Comparison of ENCODE assay signal across 21 mouse cellular contexts in the genomic region with DNA sequence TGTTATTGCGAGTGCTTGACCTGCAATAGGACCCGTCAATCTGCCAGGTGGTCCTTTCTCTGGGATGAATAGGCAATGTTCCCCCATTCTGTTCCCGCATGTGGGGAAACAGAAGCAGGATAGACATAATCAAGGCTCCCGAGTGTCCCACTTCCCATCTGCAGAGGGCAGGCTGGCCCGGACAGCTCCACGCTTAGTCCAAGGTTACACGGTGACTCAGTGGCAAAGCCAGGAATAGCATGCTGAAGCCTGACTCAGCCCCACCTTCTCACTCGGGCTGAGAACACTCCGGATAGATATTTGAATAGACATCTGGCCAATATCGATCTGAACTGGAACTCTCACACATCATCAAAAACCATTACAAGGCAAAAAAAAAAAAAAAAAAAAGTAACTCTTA. TPM values are rescaled to one million over a fixed set of nuclear protein-coding genes. Genes with fewer than 3 reads are reported as not detected.
DNase-seq lines count a peak whose midpoint lies in the region; ATAC-seq and TF ChIP-seq lines count a peak whose summit lies in the region.
"Had no signal": no experiment of that assay in that cellular context is flagged by ENCODE, and none has a peak within 500 bp of the region (broad histone marks: within the 10 kb centered on the region; RNA-seq: fewer than 3 reads in every experiment).

No protein-coding gene starts in this region.

- H3K4me2 ChIP-seq in intestine, postnatal 0 days (replicated peaks; ENCODE audit: low read depth): no peak overlapping the region
- H3K4me2 ChIP-seq in intestine, embryonic 16.5 days (ENCODE audit: low read depth, low read length): no peak overlapping the region
- no peak overlapping the region for H3K4me2 ChIP-seq in midbrain, embryonic 11.5 days
- no peak overlapping the region for H3K4me2 ChIP-seq in midbrain, embryonic 15.5 days
- H3K4me2 ChIP-seq: embryonic facial prominence, embryonic 12.5 days; hindbrain, embryonic 12.5 days; lung, embryonic 14.5 days; neural tube, embryonic 15.5 days; stomach, embryonic 15.5 days had no signal

- ATAC-seq in intestine, postnatal 0 days: no peak
- ATAC-seq in intestine, embryonic 16.5 days: no peak
- no peak for ATAC-seq in midbrain, embryonic 11.5 days (ENCODE audit: low FRiP score)
- ATAC-seq in midbrain, embryonic 15.5 days (replicated peaks): no peak
- ATAC-seq: CD4-positive, CD25-positive, alpha-beta regulatory T cell, adult 4 months had no signal

- no peaks in the 10 kb centered on the region for H3K27me3 ChIP-seq in intestine, postnatal 0 days (replicated peaks; ENCODE audit: control insufficient read depth, insufficient read depth, low read length)
- H3K27me3 ChIP-seq in intestine, embryonic 16.5 days (replicated peaks; ENCODE audit: control insufficient read depth, insufficient read depth, low read length): no peaks in the 10 kb centered on the region
- no peaks in the 10 kb centered on the region for H3K27me3 ChIP-seq in midbrain, embryonic 11.5 days (ENCODE audit: control insufficient read depth, insufficient read depth, low read length)
- no peaks in the 10 kb centered on the region for H3K27me3 ChIP-seq in midbrain, embryonic 15.5 days (replicated peaks)
- H3K27me3 ChIP-seq: embryonic facial prominence, embryonic 12.5 days; hindbrain, embryonic 12.5 days; neural tube, embryonic 15.5 days; stomach, embryonic 15.5 days had no signal

- no peak overlapping the region for H3K9ac ChIP-seq in intestine, postnatal 0 days (ENCODE audit: low read depth, low read length)
- H3K9ac ChIP-seq in intestine, embryonic 16.5 days (ENCODE audit: low read depth, low read length): no peak overlapping the region
- H3K9ac ChIP-seq in midbrain, embryonic 11.5 days (ENCODE audit: low read length): no peak overlapping the region
- no peak overlapping the region for H3K9ac ChIP-seq in midbrain, embryonic 15.5 days
- H3K9ac ChIP-seq: embryonic facial prominence, embryonic 12.5 days; hindbrain, embryonic 12.5 days; lung, embryonic 14.5 days; neural tube, embryonic 15.5 days; stomach, embryonic 15.5 days had no signal

- no peaks in the 10 kb centered on the region; the same call in 1 of the 2 replicates for H3K4me1 ChIP-seq in intestine, postnatal 0 days (replicated peaks; ENCODE audit: control insufficient read depth, insufficient read depth, low read length)
- H3K4me1 ChIP-seq in intestine, embryonic 16.5 days (ENCODE audit: control insufficient read depth, insufficient read depth, low read length): peaks cover 2% of the 10 kb centered on the region; the same call in 1 of the 2 replicates
- no peaks in the 10 kb centered on the region; the same call in none of the 2 replicates for H3K4me1 ChIP-seq in midbrain, embryonic 11.5 days (ENCODE audit: control insufficient read depth, insufficient read depth, low read length)
- peaks cover 9% of the 10 kb centered on the region for H3K4me1 ChIP-seq in midbrain, embryonic 15.5 days

- WGBS in intestine, postnatal 0 days: 88% methylated on average over 10 of the region's 10 CpGs
- WGBS in intestine, embryonic 16.5 days: 85% methylated on average over 10 of the region's 10 CpGs
- WGBS in midbrain, embryonic 11.5 days: 89% methylated on average over 10 of the region's 10 CpGs
- 89% methylated on average over 10 of the region's 10 CpGs for WGBS in midbrain, embryonic 15.5 days

- peak; percentile 67 for DNase-seq in midbrain, embryonic 11.5 days (ENCODE audit: low spot score, missing footprints)
- DNase-seq in adrenal gland, postnatal 36 days: peak; percentile 76 to 83
- DNase-seq in embryo, embryonic 9.5 days (ENCODE audit: extremely low spot score): no peak
- no peak for DNase-seq in spleen, postnatal 4 days (ENCODE audit: low spot score in 2 of 2)
- DNase-seq: cerebellum, adult 11-12 months; cerebellum, postnatal 10 days; gastrocnemius, postnatal 36 days; kidney, adult 18-20 months; kidney, postnatal 10 days; lung, embryonic 14.5 days; thymus, adult 2 months; thymus, postnatal 4 days had no signal

- no peak overlapping the region for H3K4me3 ChIP-seq in intestine, postnatal 0 days (ENCODE audit: low read depth, low read length)
- H3K4me3 ChIP-seq in intestine, embryonic 16.5 days (ENCODE audit: low read length): no peak overlapping the region
- no peak overlapping the region for H3K4me3 ChIP-seq in midbrain, embryonic 11.5 days (ENCODE audit: low read depth, low read length)
- no peak overlapping the region for H3K4me3 ChIP-seq in midbrain, embryonic 15.5 days
- H3K4me3 ChIP-seq: embryonic facial prominence, embryonic 12.5 days; hindbrain, embryonic 12.5 days; midbrain, embryonic 10.5 days; neural tube, embryonic 15.5 days; stomach, embryonic 15.5 days had no signal

- no peak overlapping the region for H3K27ac ChIP-seq in intestine, postnatal 0 days (ENCODE audit: low read depth, low read length)
- H3K27ac ChIP-seq in intestine, embryonic 16.5 days (ENCODE audit: low read length): no peak overlapping the region
- no peak overlapping the region for H3K27ac ChIP-seq in midbrain, embryonic 11.5 days (ENCODE audit: low read depth, low read length)
- no peak overlapping the region for H3K27ac ChIP-seq in midbrain, embryonic 15.5 days
- H3K27ac ChIP-seq: embryonic facial prominence, embryonic 12.5 days; hindbrain, embryonic 12.5 days; midbrain, embryonic 10.5 days; neural tube, embryonic 15.5 days had no signal

- no peaks in the 10 kb centered on the region for H3K9me3 ChIP-seq in intestine, postnatal 0 days (ENCODE audit: control insufficient read depth)
- no peaks in the 10 kb centered on the region for H3K9me3 ChIP-seq in intestine, embryonic 16.5 days (ENCODE audit: control insufficient read depth, low read length)
- no peaks in the 10 kb centered on the region for H3K9me3 ChIP-seq in midbrain, embryonic 11.5 days (ENCODE audit: control insufficient read depth, low read length)
- no peaks in the 10 kb centered on the region for H3K9me3 ChIP-seq in midbrain, embryonic 15.5 days
- H3K9me3 ChIP-seq: embryonic facial prominence, embryonic 12.5 days; hindbrain, embryonic 12.5 days; midbrain, embryonic 10.5 days; neural tube, embryonic 15.5 days; stomach, embryonic 15.5 days had no signal

- peaks cover 8% of the 10 kb centered on the region; the same call in 1 of the 2 replicates for H3K36me3 ChIP-seq in intestine, postnatal 0 days (ENCODE audit: control insufficient read depth, insufficient read depth)
- H3K36me3 ChIP-seq in intestine, embryonic 16.5 days (ENCODE audit: control insufficient read depth, insufficient read depth, low read length): 0 out of 2 replicates have a peak, but pooled peaks cover 6% of the 10 kb centered on the region
- peaks cover 6% of the 10 kb centered on the region; the same call in 1 of the 2 replicates for H3K36me3 ChIP-seq in midbrain, embryonic 11.5 days (ENCODE audit: control insufficient read depth, insufficient read depth, low read length)
- H3K36me3 ChIP-seq in midbrain, embryonic 15.5 days (replicated peaks): no peaks in the 10 kb centered on the region

- peak; percentile 36 for TF ChIP-seq CTCF in intestine, postnatal 0 days (IDR thresholded peaks at IDR 0.05; ENCODE audit: low read depth)

RNA-seq across cellular contexts. Expression of a gene that starts 48.6 kb away (rescaled TPM):
- polyA plus RNA-seq in intestine, postnatal 0 days (2015; fragmentation: Nextera tagmentation; extraction: Ambion mirVana): 77.8 and 80.6 TPM in 2 replicates
- polyA plus RNA-seq in intestine, embryonic 16.5 days (2015; fragmentation: Nextera tagmentation; extraction: Ambion mirVana): 74.8 and 83.1 TPM in 2 replicates
- polyA plus RNA-seq in midbrain, embryonic 11.5 days (2014; fragmentation: Nextera tagmentation; extraction: Ambion mirVana): 48.4 and 55.4 TPM in 2 replicates
- polyA plus RNA-seq in midbrain, embryonic 15.5 days (2015; fragmentation: Nextera tagmentation; extraction: Ambion mirVana): 59.0 and 59.8 TPM in 2 replicates
- 100 to 1,000 TPM in 1 of 2 experiments, 10 to 100 TPM in 1; 59.9 to 114 TPM for total RNA-seq in adrenal gland, postnatal 36 days (2021)

Comparison
In these comparisons a context has a peak if more than half of its experiments do, and no peak if none do; other contexts are left out.
1. DNase-seq: peak in midbrain, embryonic 11.5 days (single experiment) and adrenal gland, postnatal 36 days (2 of 2); none in embryo, embryonic 9.5 days (single experiment) and spleen, postnatal 4 days (0 of 2).